ENCODE assay signal across 22 mouse cellular contexts in genomic region chr8:46022203-46022602, GRCm38 (mm10). TPM values are rescaled to one million over a fixed set of nuclear protein-coding genes. Genes with fewer than 3 reads are reported as not detected.
A peak's percentile ranks its signal among the peaks of the same experiment; 100 is the strongest.
DNase-seq lines count a peak whose midpoint lies in the region; ATAC-seq lines count a peak whose summit lies in the region.
"Had no signal": no experiment of that assay in that cellular context is flagged by ENCODE, and none has a peak within 500 bp of the region (broad histone marks: within the 10 kb centered on the region; RNA-seq: fewer than 3 reads in every experiment).

No protein-coding gene starts in this region.

- no peak overlapping the region for H3K9ac ChIP-seq in heart, embryonic 11.5 days (ENCODE audit: low read depth, low read length)
- no peak overlapping the region for H3K9ac ChIP-seq in heart, embryonic 12.5 days
- H3K9ac ChIP-seq: embryonic facial prominence, embryonic 13.5 days; forebrain, embryonic 12.5 days; hindbrain, embryonic 12.5 days had no signal

- H3K9me3 ChIP-seq in heart, embryonic 11.5 days (replicated peaks; ENCODE audit: control insufficient read depth, low read length): no peaks in the 10 kb centered on the region
- H3K9me3 ChIP-seq in heart, embryonic 12.5 days (replicated peaks): no peaks in the 10 kb centered on the region
- H3K9me3 ChIP-seq: embryonic facial prominence, embryonic 13.5 days; forebrain, embryonic 12.5 days; hindbrain, embryonic 12.5 days had no signal

- no peak overlapping the region for H3K4me2 ChIP-seq in heart, embryonic 11.5 days
- H3K4me2 ChIP-seq in heart, embryonic 12.5 days: no peak overlapping the region
- H3K4me2 ChIP-seq: embryonic facial prominence, embryonic 13.5 days; forebrain, embryonic 12.5 days; hindbrain, embryonic 12.5 days had no signal

- 0 out of 2 replicates have a peak, but pooled peaks cover 6% of the 10 kb centered on the region for H3K4me1 ChIP-seq in heart, embryonic 11.5 days (ENCODE audit: control insufficient read depth, insufficient read depth, low read length)
- H3K4me1 ChIP-seq in heart, embryonic 12.5 days (replicated peaks): peaks cover 13% of the 10 kb centered on the region; the same call in 1 of the 2 replicates
- H3K4me1 ChIP-seq: forebrain, embryonic 12.5 days; hindbrain, embryonic 12.5 days had no signal

- no peak overlapping the region for H3K4me3 ChIP-seq in heart, embryonic 11.5 days (ENCODE audit: low read depth, low read length)
- H3K4me3 ChIP-seq in heart, embryonic 12.5 days: no peak overlapping the region
- H3K4me3 ChIP-seq: embryonic facial prominence, embryonic 13.5 days; forebrain, embryonic 12.5 days; hindbrain, embryonic 12.5 days had no signal

- no peak overlapping the region for H3K27ac ChIP-seq in heart, embryonic 11.5 days (ENCODE audit: low read depth, low read length)
- H3K27ac ChIP-seq in heart, embryonic 12.5 days (ENCODE audit: poor library complexity, severe bottlenecking): no peak overlapping the region
- H3K27ac ChIP-seq: embryonic facial prominence, embryonic 13.5 days; forebrain, embryonic 12.5 days; hindbrain, embryonic 12.5 days had no signal

- 77% methylated on average over 9 of the region's 9 CpGs for WGBS in heart, embryonic 11.5 days (ENCODE audit: insufficient replicate concordance)
- WGBS in heart, embryonic 12.5 days: 80% methylated on average over 9 of the region's 9 CpGs

- no peak for ATAC-seq in heart, embryonic 11.5 days (replicated peaks; ENCODE audit: insufficient number of reproducible peaks, low FRiP score, low TSS enrichment)
- ATAC-seq in heart, embryonic 12.5 days (ENCODE audit: insufficient number of reproducible peaks, low FRiP score): no peak
- ATAC-seq: forebrain, embryonic 16.5 days; hindbrain, embryonic 16.5 days; inflammation-experienced regulatory T-cells, adult 6 months; intestine, postnatal 0 days; Patski had no signal

- no peaks in the 10 kb centered on the region for H3K27me3 ChIP-seq in heart, embryonic 11.5 days (ENCODE audit: control insufficient read depth, insufficient read depth, low read length)
- H3K27me3 ChIP-seq in heart, embryonic 12.5 days (replicated peaks): no peaks in the 10 kb centered on the region
- H3K27me3 ChIP-seq: CH12.LX; embryonic facial prominence, embryonic 13.5 days; forebrain, embryonic 12.5 days; hindbrain, embryonic 12.5 days; Patski had no signal

- no peaks in the 10 kb centered on the region for H3K36me3 ChIP-seq in heart, embryonic 11.5 days (ENCODE audit: control insufficient read depth, insufficient read depth, low read length)
- H3K36me3 ChIP-seq in heart, embryonic 12.5 days: no peaks in the 10 kb centered on the region
- H3K36me3 ChIP-seq: embryonic facial prominence, embryonic 13.5 days; forebrain, embryonic 12.5 days; hindbrain, embryonic 12.5 days had no signal

- peak; percentile 98 for DNase-seq in heart, adult 11 months
- DNase-seq in heart, adult 9 months (ENCODE audit: low spot score in 2 of 2): peak; percentile 40 to 68
- peak; percentile 15 to 29 for DNase-seq in right cerebral cortex, adult 2 months (ENCODE audit: low spot score in 2 of 2)
- no peak for DNase-seq in right cerebral cortex, postnatal 4 days
- peak; percentile 24 for DNase-seq in brain, adult 2 months (ENCODE audit: low read depth, low spot score)
- DNase-seq in spleen, adult 12 weeks (ENCODE audit: low spot score): no peak
- DNase-seq: adrenal gland, adult 8-10 months; cerebellum, adult 18-20 months; cerebellum, adult 9-11 months; cerebellum, postnatal 36 days; kidney, adult 8-10 months had no signal

RNA-seq across cellular contexts. Expression of gene Ankrd37, which starts 16.7 kb away (rescaled TPM):
- polyA plus RNA-seq in heart, embryonic 11.5 days (2014; fragmentation: Nextera tagmentation; extraction: Ambion mirVana): 11.0 and 13.9 TPM in 2 replicates
- polyA plus RNA-seq in heart, embryonic 12.5 days (2016; fragmentation: Nextera tagmentation; extraction: Ambion mirVana): 13.4 and 15.9 TPM in 2 replicates

RNA-seq across cellular contexts. Expression of gene Lrp2bp, which starts 23.1 kb away (rescaled TPM):
- 0.89 and 1.2 TPM in 2 replicates for polyA plus RNA-seq in heart, embryonic 11.5 days (2014; fragmentation: Nextera tagmentation; extraction: Ambion mirVana)
- 0.85 and 1.0 TPM in 2 replicates for polyA plus RNA-seq in heart, embryonic 12.5 days (2016; fragmentation: Nextera tagmentation; extraction: Ambion mirVana)

RNA-seq across cellular contexts. Expression of gene Ufsp2, which starts 46.9 kb away (rescaled TPM):
- polyA plus RNA-seq in heart, embryonic 11.5 days (2014; fragmentation: Nextera tagmentation; extraction: Ambion mirVana): 62.0 and 62.7 TPM in 2 replicates
- polyA plus RNA-seq in heart, embryonic 12.5 days (2016; fragmentation: Nextera tagmentation; extraction: Ambion mirVana): 52.4 and 63.7 TPM in 2 replicates

RNA-seq across cellular contexts. Expression of gene 1700029J07Rik, which starts 47.2 kb away (rescaled TPM):
- polyA plus RNA-seq in heart, embryonic 11.5 days (2014; fragmentation: Nextera tagmentation; extraction: Ambion mirVana): 2.1 and 2.4 TPM in 2 replicates
- polyA plus RNA-seq in heart, embryonic 12.5 days (2016; fragmentation: Nextera tagmentation; extraction: Ambion mirVana): 2.5 and 3.2 TPM in 2 replicates

Comparison
In these comparisons a context has a peak if more than half of its experiments do, and no peak if none do; other contexts are left out.
1. DNase-seq: peak in heart, adult 11 months (single experiment), heart, adult 9 months (2 of 2), right cerebral cortex, adult 2 months (2 of 2) and brain, adult 2 months (single experiment); none in right cerebral cortex, postnatal 4 days (single experiment) and spleen, adult 12 weeks (single experiment).